Mouse (Mus musculus): ENCODE data around the gene Hecw1.

DNA sequence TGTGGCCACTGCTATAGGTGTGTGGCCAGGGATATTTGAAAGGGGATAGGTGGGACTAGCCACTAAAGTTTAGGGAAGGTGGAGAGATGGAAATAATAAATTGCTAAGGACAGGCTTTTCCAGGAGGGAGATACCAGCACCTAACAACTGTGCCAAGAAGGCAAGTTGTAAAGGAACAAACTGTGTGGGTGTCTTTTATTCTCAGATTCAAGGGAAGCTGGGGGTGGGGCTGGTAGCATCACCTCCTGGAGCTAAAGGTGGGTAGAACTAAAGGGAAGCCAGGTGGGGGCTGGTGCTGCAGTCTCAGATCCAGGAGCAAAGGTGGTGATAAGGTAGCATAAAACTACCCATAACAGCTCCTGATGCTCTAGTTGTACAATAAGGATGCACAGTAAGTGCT lies 251.6 kb downstream of the Hecw1 start:
- TF ChIP-seq CTCF (IDR thresholded peaks at IDR 0.05; ENCODE audit: low read depth): no peak
- TF ChIP-seq EP300 (IDR thresholded peaks at IDR 0.05; ENCODE audit: low read depth): no peak

All from liver, embryonic 14.5 days (tissue).